Mouse (Mus musculus) CH12.LX (cell line): ENCODE measurements at regions not wholly inside any gene's neighbourhood (a gene's known extent, or its start where the extent isn't known, plus 50 kb on each side); places are given as distances from the start of the nearest gene placed in this dataset.

Experiments
- BHLHE40 ChIP-seq: IDR thresholded peaks from 2 replicates; pipeline ENCODE4 v1.6.1; 2011; ENCODE audit warnings: mild to moderate bottlenecking, low read depth, low read length, improper control_type of control experiment
- CHD1 ChIP-seq: IDR thresholded peaks from 2 replicates; pipeline ENCODE4 v1.6.1; 2012; ENCODE audit warnings: low read depth, low read length, improper control_type of control experiment, inconsistent platforms
- CHD2 ChIP-seq: IDR thresholded peaks from 2 replicates; pipeline ENCODE4 v1.6.1; 2011; ENCODE audit warnings: low read length, improper control_type of control experiment
- CTCF ChIP-seq, 2 experiments: IDR thresholded peaks in 1 of 2; conservative IDR thresholded peaks in 1 of 2; 2 replicates each; pipeline ENCODE4 v1.5.1; 2011 to 2012; ENCODE audit warnings: low read depth in 2 of 2, low read length in 2 of 2, improper control_type of control experiment in 1 of 2, inconsistent platforms in 1 of 2, mild to moderate bottlenecking in 1 of 2, moderate library complexity in 1 of 2
- E2F4 ChIP-seq: IDR thresholded peaks from 2 replicates; pipeline ENCODE4 v1.6.1; 2011; ENCODE audit warnings: low read depth, low read length, improper control_type of control experiment; ENCODE audit not compliant: insufficient replicate concordance
- ELF1 ChIP-seq: IDR thresholded peaks from 2 replicates; pipeline ENCODE4 v1.6.1; 2014; ENCODE audit warnings: low read depth, mild to moderate bottlenecking, inconsistent platforms, low read length, improper control_type of control experiment
- EP300 ChIP-seq: IDR thresholded peaks from 2 replicates; pipeline ENCODE4 v1.6.1; 2011; ENCODE audit warnings: low read length, improper control_type of control experiment
- JUND ChIP-seq: conservative IDR thresholded peaks from 2 replicates; pipeline ENCODE4 v1.6.1; 2011; ENCODE audit warnings: low read depth, low read length, improper control_type of control experiment
- MAX ChIP-seq: IDR thresholded peaks from 2 replicates; pipeline ENCODE4 v1.6.1; 2011; ENCODE audit warnings: low read length, improper control_type of control experiment
- MEF2A ChIP-seq: IDR thresholded peaks from 2 replicates; pipeline ENCODE4 v1.6.1; 2014; ENCODE audit warnings: low read depth, mild to moderate bottlenecking, inconsistent platforms, low read length, improper control_type of control experiment, borderline replicate concordance
- POLR2A ChIP-seq: IDR thresholded peaks from 2 replicates; pipeline ENCODE4 v1.6.1; 2011; ENCODE audit warnings: low read depth, mild to moderate bottlenecking, improper control_type of control experiment, low read length
- RAD21 ChIP-seq: IDR thresholded peaks from 2 replicates; pipeline ENCODE4 v1.6.1; 2011; ENCODE audit warnings: low read depth, mild to moderate bottlenecking, low read length, improper control_type of control experiment, moderate library complexity
- SIN3A ChIP-seq: IDR thresholded peaks from 2 replicates; pipeline ENCODE4 v1.6.1; 2012; ENCODE audit warnings: low read length, improper control_type of control experiment, inconsistent platforms
- SMC3 ChIP-seq: IDR thresholded peaks from 2 replicates; pipeline ENCODE4 v1.6.1; 2011; ENCODE audit warnings: low read depth, low read length, improper control_type of control experiment

- TF ChIP-seq CHD2 (no peak), CHD1 (no peak), MAX (no peak), CTCF (conservative IDR thresholded peaks at IDR 0.05 in 1 of 2, IDR thresholded peaks at IDR 0.05 in 1 of 2; ENCODE audit: low read depth in 2 of 2, low read length in 2 of 2) (peak; percentile 74 to 79), E2F4 (no peak), JUND (no peak), ELF1 (no peak), SIN3A (no peak), POLR2A (no peak), BHLHE40 (no peak), EP300 (no peak), RAD21 (peak; percentile 76), SMC3 (peak; percentile 63), MEF2A (no peak)
These were observed 52.0 kb upstream of the Hcn1 start for GRCm38 (mm10) chr13:117550108-117550507.
